Mouse (Mus musculus): Measurements from ENCODE around the gene Gm20708.
"Not testable (repeated sequence)": the region's sequence is repeated elsewhere in the genome, so short reads cannot be mapped to it uniquely, and the experiment has no call there.

Gene Gm20708

GRCm38 (mm10) chr11:117813867-117814266 is 4.4 kb downstream of the Gm20708 start:
- DNase-seq (ENCODE audit: low read depth), result no peak

- no peak for DNase-seq (ENCODE audit: low read depth)
Observed at GRCm38 (mm10) chr11:117814704-117815366, 5.4 kb downstream of the Gm20708 start.

- DNase-seq (ENCODE audit: low read depth), result not testable (repeated sequence)
Observed at GRCm38 (mm10) chr11:117815850-117816249, 6.4 kb downstream of the Gm20708 start.

- no peak for DNase-seq (ENCODE audit: low read depth)
Observed at GRCm38 (mm10) chr11:117816389-117816996, 7.0 kb downstream of the Gm20708 start.

- DNase-seq (ENCODE audit: low read depth), result no peak
Observed at GRCm38 (mm10) chr11:117819095-117819494, 9.6 kb downstream of the Gm20708 start.

- DNase-seq (ENCODE audit: low read depth), result no peak
Observed at GRCm38 (mm10) chr11:117820173-117820572, 10.7 kb downstream of the Gm20708 start.

GRCm38 (mm10) chr11:117821868-117822267 is 12.4 kb downstream of the Gm20708 start:
- DNase-seq (ENCODE audit: low read depth), result no peak

GRCm38 (mm10) chr11:117822728-117823241 is 13.3 kb downstream of the Gm20708 start:
- no peak for DNase-seq (ENCODE audit: low read depth)

- no peak for DNase-seq (ENCODE audit: low read depth)
Observed at GRCm38 (mm10) chr11:117823411-117823810, 13.9 kb downstream of the Gm20708 start.

- DNase-seq (ENCODE audit: low read depth), result peak; percentile 87
Observed at GRCm38 (mm10) chr11:117824060-117824969, 14.8 kb downstream of the Gm20708 start.

GRCm38 (mm10) chr11:117825333-117826101 is 16.0 kb downstream of the Gm20708 start, which contains the start of the genes Afmid and Tk1:
TSS of gene Afmid (plus strand) at chr11:117825924.
TSS of gene Tk1 (minus strand) at chr11:117826092.
- DNase-seq (ENCODE audit: low read depth), result peak; percentile 91

- DNase-seq (ENCODE audit: low read depth), result no peak
Observed at GRCm38 (mm10) chr11:117826164-117826563, 16.7 kb downstream of the Gm20708 start.

GRCm38 (mm10) chr11:117826916-117827315 is 17.4 kb downstream of the Gm20708 start:
- no peak for DNase-seq (ENCODE audit: low read depth)

- DNase-seq (ENCODE audit: low read depth), result no peak
Observed at GRCm38 (mm10) chr11:117827386-117827785, 17.9 kb downstream of the Gm20708 start.

GRCm38 (mm10) chr11:117828149-117828887 is 18.9 kb downstream of the Gm20708 start:
- DNase-seq (ENCODE audit: low read depth), result peak; percentile 32

GRCm38 (mm10) chr11:117828888-117829604 is 19.6 kb downstream of the Gm20708 start:
- DNase-seq (ENCODE audit: low read depth), result peak; percentile 70

GRCm38 (mm10) chr11:117829671-117830215 is 20.3 kb downstream of the Gm20708 start:
- DNase-seq (ENCODE audit: low read depth), result peak; percentile 38

GRCm38 (mm10) chr11:117830401-117830800 is 20.9 kb downstream of the Gm20708 start:
- peak; percentile 86 for DNase-seq (ENCODE audit: low read depth)

- DNase-seq (ENCODE audit: low read depth), result peak; percentile 94
Observed at GRCm38 (mm10) chr11:117832086-117832969, 22.9 kb downstream of the Gm20708 start.

All from 416B (cell line).